Mouse (Mus musculus) cerebellum, postnatal 25 days (tissue): ENCODE data around the gene Vgll4.
"Not testable (repeated sequence)": the region's sequence is repeated elsewhere in the genome, so short reads cannot be mapped to it uniquely, and the experiment has no call there.

ENCODE experiments used
- DNase-seq, 2 experiments: peaks; one replicate each; pipeline ENCODE4 v3.0.0; 2021; ENCODE audit warnings: mixed read lengths in 2 of 2

The Vgll4 gene

DNA sequence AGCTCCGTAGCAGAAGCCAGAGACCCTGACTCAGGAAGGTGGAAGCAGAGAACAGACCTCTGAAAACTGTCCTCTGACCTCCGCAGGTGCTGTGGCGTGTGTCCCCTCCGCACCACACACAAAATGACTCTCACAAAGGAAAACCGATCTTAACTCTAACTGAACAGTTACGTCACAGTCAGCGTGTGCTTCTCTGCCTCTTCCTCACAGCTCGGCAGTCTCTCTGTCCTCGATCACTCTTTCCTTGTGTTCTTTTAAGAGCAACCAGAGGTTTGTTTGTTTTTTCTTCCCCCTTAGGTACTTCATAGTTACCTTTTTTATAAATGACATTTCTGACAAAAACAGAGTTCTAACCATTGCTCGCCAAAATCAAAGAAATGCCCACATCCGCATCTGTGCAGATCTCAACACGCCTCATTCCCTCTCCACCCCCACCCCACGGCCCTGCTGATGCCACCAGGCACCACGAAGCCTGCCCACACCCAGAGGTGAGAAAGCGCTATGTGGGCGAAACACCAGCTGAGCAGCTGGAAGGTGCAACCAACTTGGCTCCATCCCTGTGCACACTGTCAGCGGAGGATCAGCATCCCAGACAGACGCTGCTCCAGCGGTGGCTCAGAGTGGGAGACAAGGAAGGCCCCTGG, 33.4 kb downstream of the Vgll4 start:
- no peak for DNase-seq

DNA sequence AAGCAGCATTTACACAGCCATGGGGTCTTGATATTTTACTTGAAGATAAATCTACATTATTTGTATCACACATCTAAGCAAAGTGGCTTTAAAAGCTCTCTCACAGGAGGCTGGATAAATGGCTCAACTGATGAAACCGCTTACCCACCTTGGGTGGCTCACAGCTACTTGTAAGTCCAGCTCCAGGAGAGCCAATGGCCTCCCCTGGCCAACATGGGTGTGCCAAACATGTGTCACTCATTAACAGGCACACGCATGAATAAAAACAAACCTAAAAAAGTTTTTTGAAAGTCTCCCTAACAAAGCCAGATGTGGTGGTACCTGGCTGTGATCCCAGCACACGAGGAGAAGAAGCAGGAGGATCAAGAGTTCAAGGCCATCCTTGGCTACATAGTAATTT, 34.4 kb downstream of the Vgll4 start:
- DNase-seq = no peak

DNA sequence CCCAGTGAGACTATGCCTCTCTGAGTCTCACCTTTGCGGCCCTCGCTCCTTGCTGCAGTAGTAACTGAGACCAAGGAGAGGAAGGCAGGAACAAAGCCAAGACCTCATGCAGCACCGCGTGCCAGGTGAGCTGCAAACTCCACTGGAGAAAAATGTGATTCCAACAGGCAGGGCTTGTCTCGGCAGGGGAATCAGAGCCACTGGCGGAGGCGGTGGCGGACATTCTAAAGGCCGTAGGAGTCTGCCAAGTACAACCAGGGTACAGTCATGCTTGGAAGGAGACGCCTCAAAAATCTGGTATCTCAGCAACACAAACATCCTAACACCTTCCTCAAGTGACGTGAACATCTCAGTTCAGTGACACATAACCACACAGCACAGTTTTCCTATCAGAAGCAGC, 35.7 kb downstream of the Vgll4 start:
- DNase-seq = peak; percentile 38 to 41

DNA sequence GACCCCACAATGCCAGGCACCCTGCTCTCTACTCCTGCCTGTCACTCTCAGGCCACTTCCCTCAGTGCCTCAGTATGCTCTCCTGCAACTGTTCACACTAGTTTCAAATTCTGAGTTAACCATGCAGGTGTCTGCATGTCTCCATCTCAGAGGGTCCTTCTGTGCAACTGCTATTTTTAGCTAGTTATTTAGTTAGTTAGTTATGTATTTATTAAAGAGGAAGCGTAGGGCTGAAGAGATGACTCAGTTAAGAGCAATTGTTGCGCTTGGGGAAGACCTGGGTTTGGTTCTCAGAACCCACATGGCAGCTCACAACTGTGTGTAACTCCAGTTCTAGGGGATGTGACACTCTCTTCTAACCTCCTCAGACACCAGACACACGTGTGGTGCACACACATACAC, 36.8 kb downstream of the Vgll4 start:
- DNase-seq = no peak

DNA sequence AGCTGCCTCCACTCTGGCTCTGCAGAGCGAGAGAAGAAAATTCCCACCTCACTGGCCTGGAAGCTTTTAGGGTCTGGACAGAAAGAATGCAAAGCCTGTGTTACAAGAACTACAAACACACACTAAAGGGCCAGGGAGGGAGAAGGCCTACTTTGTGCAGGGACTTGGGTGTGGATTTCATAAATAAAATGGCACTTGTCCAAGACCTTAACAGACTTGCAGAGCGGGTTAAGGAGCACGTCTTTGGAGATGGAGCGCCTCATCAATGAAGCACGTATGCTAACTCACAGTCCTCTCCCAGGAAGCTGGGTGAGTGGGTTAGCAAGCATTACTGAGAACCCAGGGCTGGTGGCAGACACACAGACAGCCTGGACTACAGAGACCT, 37.7 kb downstream of the Vgll4 start:
- DNase-seq = no peak

DNA sequence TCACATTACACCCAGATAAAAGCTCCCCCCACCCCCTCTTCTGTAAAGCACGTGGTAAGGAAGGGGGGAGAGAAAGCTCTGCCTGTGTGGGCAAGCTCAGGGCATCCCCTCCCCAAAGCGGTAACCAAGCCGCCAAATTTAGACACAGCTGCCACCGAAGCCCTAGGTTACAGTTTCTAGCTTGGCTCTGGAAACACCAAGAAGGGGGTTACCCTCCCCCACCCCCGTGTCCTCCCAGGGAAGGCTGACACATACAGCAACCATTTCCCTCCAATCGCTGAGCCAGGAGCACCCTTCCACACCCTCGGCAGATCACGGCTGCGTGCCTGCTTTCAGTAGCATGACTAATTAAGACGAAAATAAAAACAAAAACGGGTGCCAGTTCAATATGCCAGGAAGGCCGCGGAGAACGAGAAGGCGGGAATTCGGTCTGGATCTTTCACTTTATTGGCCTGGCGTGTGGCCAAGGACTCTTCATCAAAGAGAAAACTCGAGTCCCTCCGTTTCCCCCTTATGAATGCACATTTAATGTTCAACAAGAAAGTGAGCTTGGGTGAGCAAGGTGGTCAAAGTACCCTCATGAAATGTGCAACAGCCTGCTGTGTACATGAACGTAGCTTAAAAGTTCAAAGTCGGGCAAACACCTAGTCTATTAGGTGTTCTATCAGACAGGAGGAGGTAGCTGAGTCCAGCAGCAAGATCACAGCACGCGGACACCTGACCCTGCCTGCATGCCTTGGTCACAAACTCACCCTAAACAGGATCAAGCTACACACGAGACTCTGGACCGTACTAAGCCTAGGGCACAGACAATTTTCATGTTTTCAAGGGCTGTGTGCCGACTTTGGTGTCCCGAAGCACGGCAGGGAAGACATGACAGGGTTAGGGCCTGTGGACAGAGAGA, 38.3 kb downstream of the Vgll4 start:
- peak; percentile 57 to 59 for DNase-seq

DNA sequence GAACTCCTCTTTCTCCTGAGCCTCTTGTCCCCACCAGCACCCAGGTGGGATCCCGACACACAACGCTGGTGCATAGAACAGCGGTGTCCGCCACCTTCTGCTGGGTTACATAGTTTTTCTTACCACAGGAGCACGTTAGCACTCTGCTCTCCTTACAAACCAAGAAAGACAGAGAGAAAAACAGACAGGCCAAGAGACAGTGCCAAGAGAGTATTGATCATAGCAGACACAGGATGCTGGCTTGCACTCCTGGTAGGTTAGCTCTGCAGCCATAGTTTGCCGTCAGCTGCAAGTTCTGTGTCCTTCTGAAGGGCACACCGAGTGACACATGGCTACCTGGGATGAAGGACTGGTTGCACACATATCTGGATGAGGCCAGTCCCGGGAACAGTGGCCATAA, 39.1 kb downstream of the Vgll4 start:
- peak; percentile 25 to 28 for DNase-seq

DNA sequence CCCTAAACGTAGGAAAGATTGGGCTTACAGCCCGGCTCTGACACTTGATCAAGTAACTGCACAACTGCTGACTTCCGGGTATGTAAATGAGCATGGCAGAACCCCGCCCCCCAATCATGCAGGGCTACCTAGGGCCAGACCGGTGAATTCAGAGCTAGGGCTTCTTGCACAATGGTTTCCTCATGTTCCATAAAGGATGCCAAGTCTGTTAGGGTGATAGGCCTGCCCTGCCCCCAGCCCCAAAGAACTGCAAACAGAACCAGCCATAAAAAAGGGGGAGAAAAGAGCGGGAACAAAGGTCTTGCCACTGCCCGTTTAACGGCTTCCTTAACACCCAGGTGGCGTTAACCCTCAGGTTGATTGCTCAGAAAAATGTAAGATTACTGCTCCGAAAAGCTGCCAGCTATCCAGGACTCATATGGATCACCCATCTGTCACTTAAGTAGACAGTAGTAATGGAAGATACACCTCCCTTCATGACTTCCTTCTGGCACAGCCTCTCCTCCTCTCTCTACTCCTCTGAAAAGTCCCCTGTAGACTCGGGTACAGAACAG, 39.7 kb downstream of the Vgll4 start:
- peak; percentile 47 to 56 for DNase-seq

DNA sequence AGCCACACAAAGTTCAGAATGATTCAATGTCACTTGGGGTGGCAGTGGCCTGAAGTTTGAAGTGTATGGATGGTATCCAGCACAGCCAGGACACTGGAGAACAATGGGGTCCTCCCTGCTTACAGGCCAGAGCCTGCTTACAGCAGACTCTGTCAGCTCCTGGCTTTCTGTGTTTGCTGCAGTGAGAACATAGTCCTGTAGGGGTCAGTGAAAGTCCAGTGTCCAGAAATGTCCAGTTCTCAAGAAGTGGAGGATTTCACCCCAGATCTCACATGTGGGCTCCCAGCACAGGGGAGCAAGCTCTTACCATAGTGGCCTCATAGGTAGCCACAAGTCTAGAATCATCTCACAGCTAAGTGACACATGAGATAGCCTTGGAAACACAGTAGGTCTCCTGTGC, 40.4 kb downstream of the Vgll4 start:
- peak; percentile 56 to 67 for DNase-seq

DNA sequence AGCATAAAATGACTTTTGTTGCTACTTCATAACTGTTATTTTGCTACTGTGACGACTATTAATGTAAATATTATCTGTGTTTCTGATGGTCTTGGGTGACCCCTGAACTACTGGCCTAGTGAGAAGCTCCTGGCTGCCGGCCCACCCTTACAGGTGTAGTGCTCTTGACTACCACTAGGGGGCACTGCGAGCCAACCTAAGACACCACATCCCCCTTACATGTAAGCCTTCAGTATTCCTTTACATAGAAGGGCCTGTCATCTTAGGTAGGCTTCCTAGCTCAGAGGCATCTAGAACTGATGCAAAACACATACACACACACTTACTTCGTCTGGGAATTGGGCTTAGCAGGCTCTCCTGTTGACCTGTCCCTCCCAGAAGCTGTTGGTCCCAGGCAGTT, 41.3 kb downstream of the Vgll4 start:
- peak; percentile 85 to 86 for DNase-seq

DNA sequence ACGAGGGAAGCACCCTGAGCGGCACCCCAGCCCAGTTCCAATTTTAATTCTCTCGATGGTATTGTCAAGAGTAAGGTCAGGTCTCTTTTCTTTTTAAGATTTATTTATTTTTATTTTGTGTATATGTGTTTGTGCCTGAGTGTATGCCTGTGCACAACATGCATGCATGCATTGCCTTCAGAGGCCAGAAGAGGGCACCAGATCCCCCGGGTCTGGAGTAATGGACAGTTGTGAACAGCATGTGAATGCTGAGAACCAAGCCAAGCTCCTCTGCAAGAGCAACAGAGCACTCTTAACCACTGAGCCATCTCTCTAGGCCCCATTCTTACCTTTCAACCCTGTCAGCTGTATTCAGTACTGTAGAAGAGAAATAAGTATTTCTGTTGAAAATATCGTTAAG, 42.4 kb downstream of the Vgll4 start:
- DNase-seq = peak in 1 of 2 experiments; percentile 31

DNA sequence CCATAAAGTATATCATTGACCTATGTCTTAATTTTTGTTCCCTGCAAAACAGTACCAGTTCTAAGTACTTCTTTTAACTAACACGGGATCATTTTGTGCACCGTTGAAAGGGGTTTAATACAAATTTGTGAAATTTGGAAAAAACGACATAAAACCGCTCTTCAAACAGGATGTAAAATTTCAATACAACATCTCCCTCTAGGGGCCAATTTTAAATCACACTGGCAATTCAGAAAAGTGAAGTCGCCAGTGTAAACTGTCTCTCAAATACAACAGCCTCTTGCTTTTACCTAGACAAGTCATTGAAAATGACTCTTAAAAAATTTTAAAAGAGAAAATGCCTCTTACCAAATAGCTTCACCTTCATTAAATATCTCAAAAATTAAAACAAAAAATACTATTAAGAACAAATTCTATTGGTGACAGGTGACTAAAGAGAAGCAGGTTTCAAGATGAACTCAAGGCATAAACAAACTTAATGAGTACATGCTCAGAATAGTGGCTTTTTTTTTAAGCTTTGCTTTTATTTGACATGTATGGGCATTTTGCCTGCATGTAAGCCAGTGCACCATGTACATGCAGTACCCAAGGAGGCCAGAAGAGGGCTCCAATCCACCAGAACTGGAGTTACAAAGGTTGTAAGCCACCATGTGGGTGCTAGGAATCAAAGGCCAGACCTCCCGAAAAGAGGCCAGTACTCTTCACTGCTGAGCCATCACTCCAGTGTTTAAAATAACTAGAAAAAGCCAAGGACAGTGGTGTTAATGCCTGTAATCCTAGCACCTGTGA, 43.2 kb downstream of the Vgll4 start:
- DNase-seq = peak; percentile 34 to 68

DNA sequence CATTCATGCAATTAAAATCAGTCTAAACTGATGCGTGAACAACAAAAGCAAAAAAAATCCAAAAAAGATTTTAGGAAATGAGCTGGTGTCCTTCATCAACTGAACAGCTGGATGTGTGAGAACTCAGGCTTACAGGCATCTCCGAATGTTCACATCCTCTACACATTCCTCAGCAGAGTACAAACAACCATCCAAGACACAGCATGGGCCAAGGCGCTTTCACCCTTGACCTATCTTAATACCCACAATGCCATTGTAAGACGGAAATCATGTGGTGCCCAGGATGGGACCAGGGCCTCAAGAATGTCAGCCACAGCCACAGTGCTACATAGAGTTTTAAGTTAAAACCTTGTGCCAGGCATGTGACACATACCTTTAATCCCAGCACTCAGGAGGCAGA, 44.6 kb downstream of the Vgll4 start:
- no peak for DNase-seq

DNA sequence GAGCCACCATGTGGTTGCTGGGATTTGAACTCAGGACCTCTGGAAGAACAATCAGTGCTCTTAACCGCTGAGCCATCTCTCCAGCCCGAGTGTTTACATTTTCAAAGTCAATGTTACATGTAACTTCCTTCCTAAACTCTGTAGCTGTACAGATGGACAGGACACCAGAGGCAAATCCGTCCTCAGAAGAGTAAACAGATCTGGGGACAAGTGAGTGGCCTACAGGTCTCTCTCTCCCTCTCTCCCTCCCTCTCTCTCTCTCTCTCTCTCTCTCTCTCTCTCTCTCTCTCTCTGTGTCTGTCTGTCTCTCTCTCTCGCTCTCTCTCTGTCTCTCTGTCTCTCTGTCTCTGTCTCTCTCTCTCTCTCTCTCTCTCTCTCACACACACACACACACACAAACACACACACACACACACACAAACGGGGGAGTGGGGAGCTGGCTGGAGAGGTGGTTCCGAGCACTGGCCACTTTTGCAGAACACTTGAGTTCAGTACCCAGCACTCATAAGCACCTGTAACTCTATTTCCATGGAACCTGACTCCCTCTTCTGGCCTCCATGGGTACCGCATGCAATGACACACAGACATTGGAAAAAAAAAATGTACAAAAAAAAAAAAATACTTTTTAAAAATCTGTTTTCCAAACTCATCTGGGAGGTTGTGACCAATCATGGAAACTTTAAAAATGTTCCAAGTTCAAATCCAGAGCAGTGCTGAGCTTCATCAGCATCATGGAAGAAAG, 47.3 kb downstream of the Vgll4 start:
- DNase-seq = not testable (repeated sequence)

DNA sequence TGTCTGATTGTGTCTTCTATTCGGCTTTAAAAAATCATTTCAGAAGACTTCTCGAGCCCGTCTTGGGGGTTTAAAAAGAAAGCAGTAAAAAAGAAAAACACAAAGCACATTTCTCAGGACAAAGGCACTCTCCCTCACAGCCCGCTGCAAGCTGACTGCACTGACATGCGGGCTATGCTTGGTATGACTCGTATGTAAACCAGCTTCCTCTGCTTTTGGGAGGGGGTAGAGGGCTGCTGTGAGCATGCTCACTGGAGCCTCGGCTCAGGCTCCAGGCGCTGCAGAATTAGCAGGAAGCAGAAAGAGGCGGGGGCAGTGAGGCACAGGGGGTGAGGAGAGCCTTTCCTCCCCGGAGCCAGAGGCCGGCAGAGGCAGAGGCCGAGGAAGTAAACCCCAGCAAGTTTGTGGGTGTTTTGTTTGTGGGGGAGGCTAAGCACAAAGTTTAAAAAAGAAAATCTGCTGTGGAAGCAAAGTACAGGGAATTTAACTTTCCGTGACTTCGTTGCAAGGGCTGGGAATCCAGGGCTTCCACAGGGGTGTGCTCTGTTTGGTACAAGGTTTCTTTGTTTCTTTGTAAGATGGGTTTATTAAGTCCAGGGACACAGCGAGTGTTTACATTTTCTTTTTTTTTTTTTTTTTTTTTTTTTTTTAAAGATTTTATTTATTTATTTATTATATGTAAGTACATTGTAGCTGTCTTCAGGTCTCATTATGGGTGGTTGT, 48.0 kb downstream of the Vgll4 start:
- DNase-seq = peak; percentile 35 to 60

DNA sequence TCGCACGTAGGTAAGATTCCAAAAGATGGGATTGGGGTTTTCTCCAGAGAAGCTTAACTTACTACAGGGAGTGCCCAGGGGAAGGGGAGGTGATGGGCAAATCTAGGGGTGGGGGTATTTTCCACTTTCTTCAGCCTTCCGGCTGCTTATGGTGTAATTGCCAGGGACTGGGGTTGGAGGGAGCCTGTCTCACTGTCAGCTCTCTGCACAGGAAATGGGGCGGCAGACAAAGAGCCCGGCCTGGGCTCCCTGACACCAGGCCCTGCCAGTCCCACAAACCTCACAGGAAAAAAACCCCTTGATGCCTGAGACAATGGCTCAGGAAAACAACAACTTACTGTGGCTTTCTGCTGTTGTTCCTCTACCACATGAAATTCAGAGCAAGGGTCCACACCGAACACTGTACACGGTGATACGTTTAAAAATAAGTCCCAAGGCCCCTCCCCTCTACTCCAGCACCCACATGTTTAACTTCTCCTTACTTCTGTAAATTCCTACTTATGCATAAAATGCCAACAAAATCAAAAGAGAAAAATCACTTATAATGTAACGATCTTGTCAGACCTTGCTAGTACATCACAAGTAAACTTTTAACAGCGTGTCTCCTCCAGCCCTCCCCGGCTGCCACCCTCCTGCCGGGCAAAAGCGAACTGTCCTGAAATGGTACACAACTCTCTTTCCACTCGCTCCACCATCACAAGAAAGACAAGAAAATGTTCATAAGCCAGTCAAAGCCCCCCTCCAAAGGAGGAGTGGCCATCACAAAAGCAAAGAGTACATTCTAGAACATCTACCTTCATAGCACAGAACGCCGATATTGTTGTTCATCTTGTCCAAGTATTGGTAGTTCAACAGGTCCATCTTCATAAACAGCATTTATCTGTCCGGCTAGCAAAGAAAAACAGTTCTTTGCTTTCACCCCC, 49.0 kb downstream of the Vgll4 start:
- no peak for DNase-seq

DNA sequence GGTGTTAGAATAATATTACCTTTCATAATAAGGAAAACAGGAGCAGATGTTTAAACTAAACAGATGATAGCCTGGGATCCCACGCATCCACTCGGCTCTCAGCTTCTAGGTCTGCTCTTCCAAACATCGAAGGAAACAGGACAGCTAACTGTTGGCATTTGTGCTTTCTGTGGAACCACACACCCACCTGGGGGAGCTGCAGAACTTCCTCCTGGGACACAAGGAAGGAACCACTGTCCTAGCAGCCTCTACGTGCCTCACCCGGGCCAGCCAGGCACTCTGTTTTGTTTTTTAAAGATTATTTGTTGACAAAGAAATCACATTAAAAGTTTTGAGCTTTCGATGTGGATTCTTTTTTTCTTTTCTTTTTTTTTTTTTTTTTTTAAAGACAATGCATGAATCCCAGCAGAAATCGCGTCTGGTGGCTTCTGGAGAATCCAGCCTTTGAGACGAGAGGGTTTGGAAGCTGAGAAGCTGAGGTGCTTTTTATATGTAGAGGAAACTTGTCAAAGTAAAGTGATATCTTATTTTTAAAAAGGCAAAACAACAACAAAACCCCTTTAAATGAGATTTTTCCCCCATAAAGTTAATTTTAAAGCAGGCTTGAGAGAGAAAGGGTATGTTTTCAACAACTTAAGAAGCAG, 50.0 kb downstream of the Vgll4 start:
- no peak for DNase-seq

DNA sequence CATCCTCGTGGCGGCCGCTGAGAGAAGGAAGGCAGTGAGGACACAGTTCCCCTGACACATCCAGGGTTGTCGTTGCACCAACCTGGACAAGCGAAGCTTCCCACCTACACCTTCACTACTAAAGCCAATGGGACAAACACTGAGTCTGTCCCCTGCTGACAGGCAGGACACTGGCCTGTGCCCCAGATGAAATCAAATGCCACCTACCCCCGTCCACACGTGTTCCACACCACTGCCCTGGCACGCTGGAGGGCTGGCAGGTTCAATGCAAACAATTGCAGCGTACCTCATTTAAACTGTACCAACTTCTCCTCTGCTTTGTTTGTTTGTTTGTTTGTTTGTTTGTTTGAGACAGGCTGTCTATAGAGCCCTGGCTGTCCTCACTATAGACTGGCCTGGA, 50.8 kb downstream of the Vgll4 start:
- DNase-seq = no peak

DNA sequence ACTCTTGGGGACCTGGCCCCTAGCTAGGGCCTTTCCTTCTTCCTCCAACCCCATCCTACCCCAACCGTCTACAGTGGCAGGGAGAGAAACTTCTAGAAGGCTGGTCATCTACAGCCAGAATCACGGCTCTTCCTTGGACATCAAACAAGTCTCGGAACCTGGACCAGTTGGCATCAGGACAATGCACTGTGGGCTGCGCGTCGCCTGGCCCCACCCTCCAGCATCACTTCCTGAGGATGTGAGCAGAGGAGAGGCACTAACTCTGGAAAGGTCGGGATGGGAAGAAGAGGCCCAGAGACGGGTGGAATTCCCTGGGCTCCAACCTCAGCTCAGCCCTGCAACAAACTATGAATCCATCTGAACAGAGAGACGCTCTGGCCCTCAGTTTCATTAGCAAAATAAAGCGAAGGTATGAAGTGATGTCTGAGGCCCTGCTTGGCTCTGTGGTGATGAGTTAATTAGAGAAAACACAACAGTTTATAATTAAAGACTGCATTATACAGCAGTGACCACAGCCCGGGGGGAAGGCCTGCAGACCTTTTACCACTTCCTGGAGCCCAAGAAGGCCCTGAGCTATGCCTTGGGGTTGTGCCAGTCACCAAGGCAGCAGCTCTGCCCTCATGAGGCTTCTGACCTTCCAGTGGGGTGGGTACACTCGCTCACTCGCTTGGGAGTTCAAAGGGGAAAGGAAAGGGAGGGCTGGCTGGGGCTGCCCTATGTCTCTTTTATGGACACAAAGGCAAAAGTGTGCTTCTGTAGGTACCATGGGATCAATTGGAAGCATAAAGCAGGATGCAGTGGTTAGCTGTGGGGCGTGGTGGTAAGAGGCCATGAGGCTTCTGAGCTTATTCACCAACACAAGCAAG, 51.8 kb downstream of the Vgll4 start:
- DNase-seq = no peak
